Mouse (Mus musculus) stomach, postnatal 0 days (tissue): ENCODE measurements around the gene Copg2. TPM values are rescaled to one million over a fixed set of nuclear protein-coding genes. Genes with fewer than 3 reads are reported as not detected.

Source experiments
- ATAC-seq: fragments of 200-750 bp; cut with Nextera tagmentation; 2 replicates; pipeline ENCODE4 v1.8.0; 2017; ENCODE audit not compliant: low FRiP score, low TSS enrichment
- DNase-seq: peaks from one replicate; pipeline ENCODE4 v3.0.0-alpha.2; 2016; ENCODE audit warnings: low spot score
- H3K27ac ChIP-seq: fragments of 300-500 bp; sonication (generic); replicated peaks from 2 replicates; pipeline ENCODE4 v1.5.1; 2014; ENCODE audit warnings: mild to moderate bottlenecking, control low read depth
- H3K27me3 ChIP-seq: fragments of 300-500 bp; sonication (generic); 2 replicates; pipeline ENCODE4 v1.6.1; 2014; ENCODE audit warnings: low read length; ENCODE audit not compliant: control insufficient read depth, insufficient read depth
- H3K36me3 ChIP-seq: fragments of 300-500 bp; sonication (generic); 2 replicates; pipeline ENCODE4 v1.6.1; 2014; ENCODE audit warnings: low read length, mixed read lengths; ENCODE audit not compliant: control insufficient read depth, insufficient read depth
- H3K4me1 ChIP-seq: fragments of 300-500 bp; sonication (generic); replicated peaks from 2 replicates; pipeline ENCODE4 v1.6.1; 2014; ENCODE audit warnings: antibody characterized with exemption; ENCODE audit not compliant: control insufficient read depth, insufficient read depth
- H3K4me2 ChIP-seq: fragments of 300-500 bp; sonication (generic); replicated peaks from 2 replicates; pipeline ENCODE4 v1.6.1; 2014; ENCODE audit warnings: low read depth, mild to moderate bottlenecking, control low read depth, moderate library complexity
- H3K4me3 ChIP-seq: fragments of 300-500 bp; sonication (generic); 2 replicates; pipeline ENCODE4 v1.5.1; 2014; ENCODE audit warnings: low read depth, low read length, control low read depth
- H3K9ac ChIP-seq: fragments of 300-500 bp; sonication (generic); 2 replicates; pipeline ENCODE4 v1.6.1; 2014; ENCODE audit warnings: mild to moderate bottlenecking, low read length, control low read depth, mixed read lengths
- H3K9me3 ChIP-seq: fragments of 300-500 bp; sonication (generic); 2 replicates; pipeline ENCODE4 v1.6.1; 2016; ENCODE audit warnings: low read length; ENCODE audit not compliant: control insufficient read depth
- CTCF ChIP-seq: IDR thresholded peaks from 2 replicates; pipeline ENCODE4 v1.5.1; 2016; ENCODE audit warnings: antibody characterized with exemption, low read depth, mild to moderate bottlenecking, moderate library complexity
- EP300 ChIP-seq: optimal IDR thresholded peaks from 2 replicates; pipeline ENCODE3; 2016; ENCODE audit warnings: antibody characterized with exemption
- WGBS: fragments of 180-500 bp; shearing (Covaris S2); extraction: QIAGEN DNeasy Blood & Tissue Kit; methylation state at CpG from one replicate; pipeline ENCODE4 v1.1.7; 2014; 5-methylcytosine and 5-hydroxymethylcytosine counted together
- polyA plus RNA-seq: library from polyadenylated mRNA; unstranded; fragments of >200 nt; fragmentation: Nextera tagmentation; extraction: Ambion mirVana; gene quantifications from 2 replicates; pipeline ENCODE4 v1.2.1, GENCODE M21; 2015

The Copg2 gene
- polyA plus RNA-seq, 1 experiment from 2014 or later: 15.4 TPM

- Histone ChIP-seq H3K9ac (no peak overlapping the region), H3K27me3 (no peaks in the 10 kb centered on the region), H3K4me3 (no peak overlapping the region), H3K9me3 (no peaks in the 10 kb centered on the region), H3K36me3 (no peaks in the 10 kb centered on the region), H3K4me1 (no peaks in the 10 kb centered on the region), H3K27ac (no peak overlapping the region), H3K4me2 (no peak overlapping the region)
- 51% methylated on average over 3 of the region's 3 CpGs for WGBS
- DNase-seq (no peak), ATAC-seq (no peak)
- no peak for TF ChIP-seq CTCF
- TF ChIP-seq EP300: no peak
Measured at GRCm38 (mm10) chr6:30907970-30908369, 11.4 kb upstream of the Copg2 start.

DNA sequence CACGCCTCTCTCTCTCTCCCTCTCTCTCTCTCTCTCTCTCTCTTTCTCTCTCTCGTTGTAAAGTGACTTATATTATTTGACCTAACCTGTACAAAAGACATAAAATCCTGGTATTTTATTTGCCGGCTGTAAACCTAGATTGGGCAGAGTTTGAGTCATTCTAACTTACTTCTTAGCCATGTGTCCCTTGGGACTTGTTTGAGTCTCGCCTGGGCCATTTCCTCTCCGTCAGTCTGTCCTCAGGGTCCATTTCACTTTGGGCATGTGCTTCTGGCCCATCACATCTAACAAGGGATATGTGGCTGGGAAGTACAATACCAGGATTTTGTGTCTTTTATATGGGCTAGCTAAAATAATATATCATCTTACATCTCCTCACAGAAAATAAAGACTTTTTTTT lies 8.3 kb upstream of the Copg2 start:
- Histone ChIP-seq H3K4me1 (no peaks in the 10 kb centered on the region), H3K9ac (no peak overlapping the region), H3K36me3 (no peaks in the 10 kb centered on the region), H3K27me3 (no peaks in the 10 kb centered on the region), H3K4me2 (no peak overlapping the region), H3K27ac (no peak overlapping the region), H3K4me3 (no peak overlapping the region), H3K9me3 (no peaks in the 10 kb centered on the region)
- no peak for TF ChIP-seq EP300
- TF ChIP-seq CTCF: no peak
- no peak for ATAC-seq
- DNase-seq: no peak
- 76% methylated on average over 5 of the region's 5 CpGs for WGBS

GRCm38 (mm10) chr6:30904033-30904432 lies 7.4 kb upstream of the Copg2 start:
- no peaks in the 10 kb centered on the region for H3K9me3 ChIP-seq
- no peak overlapping the region for H3K4me3 ChIP-seq
- TF ChIP-seq CTCF: no peak
- no peak for TF ChIP-seq EP300

DNA sequence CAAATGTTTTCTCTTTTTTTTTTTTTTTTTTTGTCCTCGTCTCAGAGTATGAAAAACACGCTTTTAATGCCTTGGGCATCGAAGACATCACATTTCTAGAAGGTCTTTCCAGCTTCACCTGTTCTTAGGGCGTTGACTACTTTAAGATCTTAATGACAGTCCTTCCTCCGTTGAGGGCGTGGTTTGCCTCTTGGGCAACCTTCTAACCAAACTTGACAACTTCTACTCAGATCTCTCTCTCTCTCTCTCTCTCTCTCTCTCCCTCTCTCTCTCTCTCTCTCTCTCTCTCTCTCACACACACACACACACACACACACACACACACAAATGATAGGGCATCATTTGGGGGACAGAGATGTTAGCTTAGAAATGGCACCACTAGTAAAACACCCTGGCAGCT lies 926 bp upstream of the Copg2 start:
- no peak for ATAC-seq
- no peak for DNase-seq
- 69% methylated on average over 6 of the region's 6 CpGs for WGBS
- Histone ChIP-seq H3K27ac (no peak overlapping the region), H3K9ac (no peak overlapping the region), H3K4me2 (no peak overlapping the region), H3K9me3 (no peaks in the 10 kb centered on the region), H3K27me3 (no peaks in the 10 kb centered on the region), H3K4me1 (0 out of 2 replicates have a peak, but pooled peaks cover 2% of the 10 kb centered on the region), H3K36me3 (no peaks in the 10 kb centered on the region), H3K4me3 (no peak overlapping the region)
- no peak for TF ChIP-seq EP300
- no peak for TF ChIP-seq CTCF

More at GRCm38 (mm10) chr6:30904033-30904432, 7.4 kb upstream of the Copg2 start:
- Histone ChIP-seq H3K27ac (no peak overlapping the region), H3K36me3 (no peaks in the 10 kb centered on the region), H3K4me2 (no peak overlapping the region), H3K27me3 (no peaks in the 10 kb centered on the region), H3K9ac (no peak overlapping the region), H3K4me1 (no peaks in the 10 kb centered on the region)
- ATAC-seq: no peak
- DNase-seq: no peak
- 37% methylated on average over 3 of the region's 3 CpGs for WGBS

DNA sequence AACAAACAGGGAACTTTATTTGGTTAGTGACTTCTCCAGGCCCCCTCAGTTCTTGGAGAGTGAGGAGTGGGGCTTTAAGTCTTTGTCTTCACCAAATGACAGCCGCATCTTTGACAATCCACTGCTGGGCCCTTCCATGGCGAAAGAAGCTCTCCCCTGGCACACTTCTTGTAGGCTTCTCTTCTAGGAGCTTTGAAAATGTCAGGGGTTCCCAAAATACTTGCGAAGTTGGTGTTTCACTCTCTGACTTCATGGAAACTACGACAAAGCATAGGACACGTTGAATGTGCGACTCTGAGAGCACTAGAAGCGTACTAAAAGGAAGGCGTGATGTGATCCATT lies 363 bp upstream of the Copg2 start:
- TF ChIP-seq EP300 (no peak), CTCF (no peak)
- ATAC-seq: no peak
- H3K27me3 ChIP-seq: no peaks in the 10 kb centered on the region
- no peaks in the 10 kb centered on the region for H3K9me3 ChIP-seq
- H3K4me1 ChIP-seq: 0 out of 2 replicates have a peak, but pooled peaks cover 2% of the 10 kb centered on the region
- H3K4me2 ChIP-seq: peak overlapping the region; percentile 60
- H3K27ac ChIP-seq: peak overlapping the region; percentile 96
- DNase-seq: no peak
- H3K36me3 ChIP-seq: no peaks in the 10 kb centered on the region
- 20% methylated on average over 8 of the region's 8 CpGs for WGBS
- H3K9ac ChIP-seq: peak overlapping the region; percentile 62; the same call in 1 of the 2 replicates
- H3K4me3 ChIP-seq: peak overlapping the region; percentile 82

GRCm38 (mm10) chr6:30895819-30896194 lies 787 bp downstream of the Copg2 start:
- TF ChIP-seq CTCF (no peak), EP300 (no peak)
- no peak for ATAC-seq
- Histone ChIP-seq H3K4me3 (peak overlapping the region; percentile 82), H3K27ac (peak overlapping the region; percentile 96), H3K4me1 (0 out of 2 replicates have a peak, but pooled peaks cover 2% of the 10 kb centered on the region), H3K9me3 (no peaks in the 10 kb centered on the region), H3K36me3 (no peaks in the 10 kb centered on the region), H3K4me2 (peak overlapping the region; percentile 72), H3K9ac (peak overlapping the region; percentile 87), H3K27me3 (no peaks in the 10 kb centered on the region)
- WGBS: 16% methylated on average over 3 of the region's 3 CpGs
- DNase-seq: no peak
